Mouse (Mus musculus): ENCODE data around the gene Bcas1.
A peak's percentile ranks its signal among the peaks of the same experiment; 100 is the strongest.

Bcas1 gene

DNA sequence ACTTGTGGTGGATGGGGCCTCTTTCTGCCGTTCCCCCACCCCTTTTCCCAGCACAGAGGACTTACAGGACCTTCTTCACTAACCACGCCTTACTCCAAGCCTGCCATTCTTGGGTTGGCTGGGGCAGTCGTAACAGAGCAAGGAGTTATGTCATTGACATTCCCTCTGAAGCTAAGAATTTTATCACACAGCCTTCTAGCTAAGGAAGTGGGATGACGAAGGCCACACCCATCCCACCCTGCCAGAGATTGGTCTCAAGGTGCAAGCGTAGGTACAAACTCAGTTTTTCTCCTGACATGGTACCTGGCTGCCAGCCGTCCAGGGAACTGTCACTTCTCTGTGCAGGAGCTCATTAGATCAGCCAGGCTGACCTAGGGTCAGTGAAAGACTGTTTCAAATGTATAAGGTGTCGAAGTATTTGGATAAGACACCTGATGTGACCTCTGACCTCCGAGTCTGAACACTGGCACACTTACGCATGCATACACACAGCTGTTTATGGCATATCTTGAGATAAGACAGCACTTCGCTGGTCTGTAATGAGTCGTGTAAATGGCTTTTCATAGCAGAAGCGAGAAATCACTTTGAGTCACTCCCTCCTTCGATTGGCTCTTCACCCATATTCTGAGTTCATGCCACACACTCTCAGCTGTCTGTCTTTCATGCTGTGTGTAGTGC is 117.2 kb downstream of the Bcas1 start:
- no peak for DNase-seq (ENCODE audit: low read depth, low spot score)

DNA sequence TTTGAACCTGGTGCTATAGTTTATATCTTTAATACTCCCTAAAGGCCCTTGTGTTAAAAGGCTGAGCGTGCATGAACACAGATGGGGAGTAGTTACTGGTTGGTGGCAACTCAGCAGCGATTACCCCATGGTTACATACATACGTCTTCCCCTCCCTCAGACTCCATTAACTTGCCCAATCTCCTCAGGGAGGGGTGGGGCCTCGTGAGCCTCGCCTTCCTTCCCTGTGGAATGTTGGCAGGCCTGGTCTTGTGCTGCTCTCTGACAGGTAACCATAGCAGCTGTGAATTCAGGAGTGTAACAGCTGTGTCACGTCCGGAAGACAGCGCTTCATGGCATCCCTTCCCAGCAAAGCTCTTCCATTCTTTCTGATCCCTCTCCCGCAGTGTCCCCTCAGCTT is 118.7 kb downstream of the Bcas1 start:
- DNase-seq (ENCODE audit: low read depth, low spot score), result peak; percentile 88

DNA sequence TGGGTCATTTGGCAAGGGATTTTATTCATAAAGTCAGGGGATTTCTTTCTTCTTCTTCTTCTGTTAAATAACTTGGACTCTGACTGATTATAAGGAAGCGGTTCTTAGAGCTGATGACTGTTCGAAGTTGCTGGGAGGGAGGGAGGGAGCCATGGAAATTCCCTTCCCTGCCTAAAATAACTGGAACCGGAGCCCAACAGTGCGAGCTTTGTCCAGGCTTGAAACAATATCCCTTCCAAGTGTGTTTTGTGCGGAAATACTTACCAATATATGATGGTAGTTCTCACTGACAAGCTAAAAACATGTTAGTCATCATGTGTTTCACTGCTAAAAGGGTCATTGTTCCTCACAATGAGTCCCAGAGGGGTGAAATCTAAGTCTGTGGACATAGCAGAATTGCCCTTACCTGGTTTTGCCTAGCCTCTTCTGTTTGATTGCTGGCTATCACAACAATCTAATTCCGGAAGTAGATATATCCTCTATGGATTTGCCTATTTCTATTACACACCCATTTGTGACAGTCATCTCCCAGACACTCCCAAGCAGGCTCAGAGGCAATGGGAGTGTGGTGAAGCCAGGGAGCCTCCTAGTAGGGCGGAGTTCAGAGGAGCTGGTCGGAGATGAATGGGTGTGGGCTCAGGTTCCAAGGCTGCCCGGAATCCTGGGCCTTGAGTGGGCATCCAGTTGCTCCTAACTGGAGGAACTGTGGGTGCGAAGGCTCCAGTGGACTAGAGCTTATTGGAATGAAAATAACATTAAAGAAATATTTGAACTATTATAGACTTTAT is 119.4 kb downstream of the Bcas1 start:
- DNase-seq (ENCODE audit: low read depth, low spot score), result no peak

DNA sequence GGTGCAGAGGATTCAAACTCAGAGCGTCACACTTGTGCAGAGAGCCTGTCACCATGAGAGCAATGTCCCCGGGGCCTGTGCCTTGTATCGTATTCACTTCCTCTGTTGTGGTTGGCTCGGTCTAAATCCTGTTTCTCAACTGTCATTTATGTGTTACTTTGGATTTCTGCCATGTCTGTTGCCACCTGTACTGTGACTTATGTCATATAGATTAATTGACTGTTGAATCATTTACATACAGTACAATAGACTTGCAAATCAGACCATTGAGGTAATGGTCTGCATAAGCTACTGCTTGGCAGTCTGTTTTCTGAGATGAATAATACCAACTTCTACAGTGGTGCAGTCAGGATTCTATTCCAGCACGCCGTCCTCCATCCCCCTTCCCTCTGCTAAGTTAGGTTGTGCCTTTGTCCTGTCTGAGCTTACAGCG is 120.0 kb downstream of the Bcas1 start:
- no peak for DNase-seq (ENCODE audit: low read depth, low spot score)

DNA sequence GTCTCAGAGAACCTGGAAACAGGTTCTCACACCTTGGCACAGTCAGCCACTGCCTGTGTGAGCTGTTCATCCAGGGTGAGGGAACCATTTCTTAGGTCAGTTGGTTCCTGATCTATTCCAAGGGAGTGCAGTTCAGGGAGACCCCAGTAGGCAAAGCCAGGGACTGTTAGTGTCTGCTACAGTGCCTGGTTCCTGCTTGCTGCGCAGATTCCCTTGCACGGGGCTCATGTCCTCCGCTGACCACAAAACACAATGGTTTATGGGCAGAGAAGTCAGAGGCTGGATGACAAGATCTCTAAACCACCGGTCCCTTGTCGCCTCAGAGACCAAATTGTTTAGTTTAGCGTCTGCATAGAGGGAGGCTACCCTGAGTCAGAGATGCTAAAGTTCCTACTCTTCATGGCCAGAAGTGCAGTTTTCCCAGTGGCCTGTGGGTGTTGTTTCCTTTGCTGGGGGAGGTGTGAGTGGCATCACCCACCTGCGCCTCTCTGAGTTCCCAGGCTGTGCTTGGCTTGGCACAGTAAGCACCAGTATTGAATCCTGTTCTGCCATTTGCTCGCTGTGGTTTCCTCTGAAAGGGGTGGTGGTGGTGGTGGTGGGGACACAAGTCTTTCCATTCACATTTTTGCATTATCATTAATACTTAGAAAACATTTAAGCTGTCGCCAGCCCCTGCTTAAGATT is 120.9 kb downstream of the Bcas1 start:
- DNase-seq (ENCODE audit: low read depth, low spot score), result no peak

DNA sequence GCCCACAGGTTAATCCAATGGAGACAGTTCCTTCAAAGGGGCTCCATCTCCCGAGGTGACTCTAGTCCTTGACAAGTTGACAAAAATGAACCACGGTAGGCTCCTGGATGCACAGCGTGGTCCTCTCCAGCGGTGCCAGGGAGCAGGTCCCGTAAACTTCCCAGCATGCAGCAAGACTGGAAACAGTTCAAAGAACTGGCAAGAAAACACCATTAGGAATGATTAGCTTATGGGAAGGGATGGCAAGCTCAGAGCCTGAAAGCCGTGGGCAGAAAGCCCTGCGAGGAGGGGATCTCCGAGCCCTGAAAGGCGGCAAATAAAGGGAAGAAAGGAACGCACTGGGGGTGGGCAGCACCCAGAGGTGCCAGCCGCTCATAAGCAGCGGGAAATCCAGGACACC is 122.9 kb downstream of the Bcas1 start:
- no peak for DNase-seq (ENCODE audit: low read depth, low spot score)

DNA sequence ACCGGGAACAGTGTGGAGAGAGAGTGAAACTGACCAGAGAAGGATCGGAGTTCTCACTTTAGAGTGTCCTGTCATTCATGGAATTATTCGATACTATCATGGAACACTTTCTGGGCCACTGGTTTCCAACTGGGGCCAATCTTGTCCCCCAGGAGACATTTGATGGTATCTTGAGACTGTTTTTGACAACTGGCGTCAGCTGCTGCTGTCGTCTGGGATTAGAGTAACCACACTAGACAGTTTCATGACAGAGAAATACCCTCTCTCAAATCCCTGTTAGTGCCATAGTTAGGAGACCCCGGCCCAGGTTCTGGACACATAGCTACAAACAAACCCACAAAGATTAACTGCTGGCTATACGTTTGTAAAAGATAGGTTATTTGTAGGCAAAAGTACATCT is 124.0 kb downstream of the Bcas1 start:
- no peak for DNase-seq (ENCODE audit: low read depth, low spot score)

DNA sequence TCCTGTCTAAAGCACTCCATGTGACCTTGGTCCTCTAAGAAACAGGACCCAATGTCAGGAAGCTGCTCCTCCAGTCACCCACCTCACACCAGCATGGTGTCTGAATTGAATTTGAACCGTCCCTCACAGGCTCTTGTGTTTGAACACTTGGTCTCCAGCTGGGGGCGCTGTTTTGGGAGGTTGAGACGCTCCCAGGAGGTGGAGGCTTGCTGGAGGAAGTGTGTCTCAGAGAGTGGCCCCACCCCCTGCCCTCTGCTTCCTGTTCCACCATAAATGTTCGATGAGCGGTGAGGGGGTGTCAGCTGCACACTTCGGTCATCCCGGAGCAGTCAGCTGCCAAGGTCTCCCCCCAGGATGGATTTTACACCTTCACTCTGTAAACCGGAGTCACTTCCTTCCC is 124.8 kb downstream of the Bcas1 start:
- DNase-seq (ENCODE audit: low read depth, low spot score), result peak; percentile 69

Measured in ZHBTc4 (cell line).